Mouse (Mus musculus) CH12.LX (cell line): ENCODE data around the gene Wdr78. TPM values are rescaled to one million over a fixed set of nuclear protein-coding genes. Genes with fewer than 3 reads are reported as not detected.

ENCODE experiments used
- DNase-seq: peaks from one replicate; pipeline ENCODE4 v3.0.0-alpha.2; 2013; ENCODE audit errors: extremely low read depth
- H3K27ac ChIP-seq: 2 replicates; pipeline ENCODE4 v1.5.1; 2012; ENCODE audit warnings: low read depth, mild to moderate bottlenecking, control low read depth, moderate library complexity; ENCODE audit not compliant: insufficient read depth
- H3K27me3 ChIP-seq: replicated peaks from 2 replicates; pipeline ENCODE3; 2012; ENCODE audit warnings: inconsistent platforms
- H3K36me3 ChIP-seq, 2 experiments: replicated peaks in 1 of 2; 2 replicates each; pipeline versions ENCODE3 to v1.6.1; 2012; ENCODE audit warnings: inconsistent platforms in 1 of 2, low read length in 1 of 2, mild to moderate bottlenecking in 1 of 2, mixed read lengths in 1 of 2, moderate library complexity in 1 of 2; ENCODE audit not compliant: control insufficient read depth in 1 of 2, insufficient read depth in 1 of 2
- H3K4me1 ChIP-seq, 2 experiments: 2 replicates each; pipeline ENCODE4 v1.6.1; 2012; ENCODE audit warnings: inconsistent platforms in 1 of 2, moderate library complexity in 1 of 2; ENCODE audit not compliant: insufficient read depth in 2 of 2, control insufficient read depth in 1 of 2
- H3K4me2 ChIP-seq: 2 replicates; pipeline ENCODE4 v1.6.1; 2012; ENCODE audit warnings: low read depth, mild to moderate bottlenecking, control low read depth; ENCODE audit not compliant: poor library complexity, insufficient read depth, severe bottlenecking
- H3K4me3 ChIP-seq, 3 experiments: fragments of 150-350 bp in 1 of 3; sonication (generic) in 1 of 3; replicated peaks in 1 of 3; 2 replicates each; pipeline versions ENCODE3 to v1.5.1; 2011 to 2012; ENCODE audit warnings: low read depth in 2 of 3, low read length in 2 of 3, mild to moderate bottlenecking in 2 of 3, moderate library complexity in 2 of 3, control low read depth in 1 of 3, improper control_type of control experiment in 1 of 3, inconsistent platforms in 1 of 3, mixed read lengths in 1 of 3; ENCODE audit not compliant: poor library complexity in 1 of 3
- H3K79me2 ChIP-seq: replicated peaks from 2 replicates; pipeline ENCODE4 v1.6.1; 2012; ENCODE audit warnings: mild to moderate bottlenecking, moderate library complexity; ENCODE audit not compliant: control insufficient read depth, poor library complexity, insufficient read depth, severe bottlenecking; ENCODE audit errors: extremely low read depth
- H3K9ac ChIP-seq: 2 replicates; pipeline ENCODE4 v1.6.1; 2012; ENCODE audit warnings: low read depth, mild to moderate bottlenecking, control low read depth, moderate library complexity; ENCODE audit not compliant: insufficient read depth
- H3K9me3 ChIP-seq: replicated peaks from 2 replicates; pipeline ENCODE3; 2012; ENCODE audit warnings: low read length, inconsistent platforms, mixed read lengths
- CTCF ChIP-seq, 2 experiments: IDR thresholded peaks in 1 of 2; conservative IDR thresholded peaks in 1 of 2; 2 replicates each; pipeline ENCODE4 v1.5.1; 2011 to 2012; ENCODE audit warnings: low read depth in 2 of 2, low read length in 2 of 2, improper control_type of control experiment in 1 of 2, inconsistent platforms in 1 of 2, mild to moderate bottlenecking in 1 of 2, moderate library complexity in 1 of 2
- E2F4 ChIP-seq: IDR thresholded peaks from 2 replicates; pipeline ENCODE4 v1.6.1; 2011; ENCODE audit warnings: low read depth, low read length, improper control_type of control experiment; ENCODE audit not compliant: insufficient replicate concordance
- EP300 ChIP-seq: IDR thresholded peaks from 2 replicates; pipeline ENCODE4 v1.6.1; 2011; ENCODE audit warnings: low read length, improper control_type of control experiment
- ETS1 ChIP-seq: conservative IDR thresholded peaks from 2 replicates; pipeline ENCODE4 v1.6.1; 2012; ENCODE audit warnings: low read depth, mild to moderate bottlenecking, inconsistent platforms, low read length, improper control_type of control experiment, moderate library complexity
- GABPA ChIP-seq: IDR thresholded peaks from 2 replicates; pipeline ENCODE4 v1.6.1; 2012; ENCODE audit warnings: low read depth, low read length, improper control_type of control experiment, inconsistent platforms; ENCODE audit not compliant: insufficient replicate concordance
- IRF4 ChIP-seq: IDR thresholded peaks from 2 replicates; pipeline ENCODE4 v1.6.1; 2014; ENCODE audit warnings: low read depth, mild to moderate bottlenecking, inconsistent platforms, low read length, improper control_type of control experiment
- KAT2A ChIP-seq: IDR thresholded peaks from 2 replicates; pipeline ENCODE4 v1.6.1; 2012; ENCODE audit warnings: low read length, improper control_type of control experiment, inconsistent platforms; ENCODE audit not compliant: insufficient replicate concordance
- MAFK ChIP-seq: IDR thresholded peaks from 2 replicates; pipeline ENCODE4 v1.6.1; 2011; ENCODE audit warnings: low read length, improper control_type of control experiment; ENCODE audit not compliant: insufficient replicate concordance
- MAZ ChIP-seq: IDR thresholded peaks from 2 replicates; pipeline ENCODE4 v1.6.1; 2012; ENCODE audit warnings: low read depth, mild to moderate bottlenecking, inconsistent platforms, low read length, improper control_type of control experiment, moderate library complexity
- MEF2A ChIP-seq: IDR thresholded peaks from 2 replicates; pipeline ENCODE4 v1.6.1; 2014; ENCODE audit warnings: low read depth, mild to moderate bottlenecking, inconsistent platforms, low read length, improper control_type of control experiment, borderline replicate concordance
- MYC ChIP-seq: IDR thresholded peaks from 2 replicates; pipeline ENCODE4 v1.6.1; 2011; ENCODE audit warnings: low read depth, mild to moderate bottlenecking, improper control_type of control experiment, low read length
- NRF1 ChIP-seq: IDR thresholded peaks from 2 replicates; pipeline ENCODE4 v1.6.1; 2014; ENCODE audit warnings: low read depth, mild to moderate bottlenecking, inconsistent platforms, low read length, improper control_type of control experiment, moderate library complexity
- POLR2AphosphoS2 ChIP-seq: IDR thresholded peaks from 2 replicates; pipeline ENCODE4 v1.6.1; 2011; ENCODE audit warnings: low read depth, low read length, improper control_type of control experiment
- RAD21 ChIP-seq: IDR thresholded peaks from 2 replicates; pipeline ENCODE4 v1.6.1; 2011; ENCODE audit warnings: low read depth, mild to moderate bottlenecking, low read length, improper control_type of control experiment, moderate library complexity
- SIN3A ChIP-seq: IDR thresholded peaks from 2 replicates; pipeline ENCODE4 v1.6.1; 2012; ENCODE audit warnings: low read length, improper control_type of control experiment, inconsistent platforms
- SMC3 ChIP-seq: IDR thresholded peaks from 2 replicates; pipeline ENCODE4 v1.6.1; 2011; ENCODE audit warnings: low read depth, low read length, improper control_type of control experiment
- TBP ChIP-seq: conservative IDR thresholded peaks from 2 replicates; pipeline ENCODE4 v1.6.1; 2011; ENCODE audit warnings: low read depth, low read length, improper control_type of control experiment
- TCF12 ChIP-seq: IDR thresholded peaks from 2 replicates; pipeline ENCODE4 v1.6.1; 2014; ENCODE audit warnings: low read depth, mild to moderate bottlenecking, inconsistent platforms, low read length, improper control_type of control experiment
- UBTF ChIP-seq: IDR thresholded peaks from 2 replicates; pipeline ENCODE4 v1.6.1; 2012; ENCODE audit warnings: low read depth, mild to moderate bottlenecking, inconsistent platforms, low read length, improper control_type of control experiment, moderate library complexity
- USF1 ChIP-seq: IDR thresholded peaks from 2 replicates; pipeline ENCODE4 v1.6.1; 2014; ENCODE audit warnings: low read depth, mild to moderate bottlenecking, inconsistent platforms, low read length, improper control_type of control experiment
- USF2 ChIP-seq: conservative IDR thresholded peaks from 2 replicates; pipeline ENCODE4 v1.6.1; 2011; ENCODE audit warnings: low read depth, low read length, improper control_type of control experiment
- ZC3H11A ChIP-seq: IDR thresholded peaks from 2 replicates; pipeline ENCODE4 v1.6.1; 2012; ENCODE audit warnings: low read depth, mild to moderate bottlenecking, inconsistent platforms, low read length, improper control_type of control experiment
- dilution Hi-C: fragments of 300-500 bp; cut with MboI; formaldehyde crosslinking; loops from 2 replicates; pipeline ENCODE4 v1.14.3; 2020; ENCODE audit warnings: low sequenced_read_pairs; ENCODE audit not compliant: extremely low pct_unique_long_range_greater_than_20kb, extremely low pct_ligation_motif_present
- in situ Hi-C: fragments of 300-500 bp; cut with MboI; formaldehyde crosslinking; loops from 3 replicates; pipeline ENCODE4 v1.14.3; 2019; ENCODE audit warnings: low sequenced_read_pairs, low pct_ligation_motif_present, low pct_unique_long_range_greater_than_20kb, mixed read lengths
- polyA plus RNA-seq: library from polyadenylated mRNA; unstranded; fragments of >175 nt; gene quantifications from 2 replicates; pipeline ENCODE4 v1.2.1, GENCODE M21; 2012; ENCODE audit warnings: low read depth; ENCODE audit not compliant: insufficient read length
- total RNA-seq, 2 experiments: library from RNA; depleted of rRNA; stranded (reverse); fragments of 300-350 nt in 1 of 2; fragments of >200 nt in 1 of 2; gene quantifications; 2 replicates each; pipeline ENCODE4 v1.2.3; 2012 to 2014

Wdr78 gene
- total and polyA plus RNA-seq, 3 experiments = 0.29 to 1.1 (median 0.63) TPM

GRCm38 (mm10) chr4:103067906-103068655 lies 46.3 kb downstream of the Wdr78 start:
- dilution Hi-C loops = no loop called here

GRCm38 (mm10) chr4:103064976-103065375 lies 49.4 kb downstream of the Wdr78 start:
- dilution Hi-C loops = no loop called here

More at GRCm38 (mm10) chr4:103067906-103068655, 46.3 kb downstream of the Wdr78 start:
- H3K27me3 ChIP-seq = no peaks in the 10 kb centered on the region
- TF ChIP-seq MAFK = no peak
- no peak for TF ChIP-seq CTCF (conservative IDR thresholded peaks at IDR 0.05 in 1 of 2, IDR thresholded peaks at IDR 0.05 in 1 of 2; ENCODE audit: low read depth in 2 of 2, low read length in 2 of 2)
- TF ChIP-seq NRF1 = no peak
- no peak for TF ChIP-seq MAZ
- TF ChIP-seq IRF4 = no peak
- no peak for TF ChIP-seq USF2
- no peak for TF ChIP-seq TCF12
- TF ChIP-seq USF1 = no peak
- no peak for DNase-seq
- no peak overlapping the region for H3K4me3 ChIP-seq
- no peaks in the 10 kb centered on the region for H3K9me3 ChIP-seq
- H3K79me2 ChIP-seq = no peaks in the 10 kb centered on the region
- H3K27ac ChIP-seq = no peak overlapping the region
- no peak overlapping the region for H3K9ac ChIP-seq
- H3K4me1 ChIP-seq = no peaks in the 10 kb centered on the region
- no peak overlapping the region for H3K4me2 ChIP-seq
- in situ Hi-C loops = no loop called here
- H3K36me3 ChIP-seq = no peaks in the 10 kb centered on the region

More at GRCm38 (mm10) chr4:103064976-103065375, 49.4 kb downstream of the Wdr78 start:
- TF ChIP-seq MEF2A (no peak), KAT2A (no peak), SMC3 (no peak), TBP (no peak), POLR2AphosphoS2 (no peak), MYC (no peak), GABPA (no peak), RAD21 (no peak), ZC3H11A (no peak), SIN3A (no peak), USF1 (no peak), EP300 (no peak), E2F4 (no peak), ETS1 (no peak), UBTF (no peak)
- no peaks in the 10 kb centered on the region for H3K36me3 ChIP-seq
- H3K4me1 ChIP-seq = no peaks in the 10 kb centered on the region
- H3K4me3 ChIP-seq = no peak overlapping the region
- H3K27me3 ChIP-seq = no peaks in the 10 kb centered on the region
- no peak overlapping the region for H3K4me2 ChIP-seq
- H3K9ac ChIP-seq = no peak overlapping the region
- H3K27ac ChIP-seq = no peak overlapping the region
- H3K9me3 ChIP-seq = no peaks in the 10 kb centered on the region
- H3K79me2 ChIP-seq = no peaks in the 10 kb centered on the region
- no peak for DNase-seq
- in situ Hi-C loops = no loop called here
